Mouse (Mus musculus) liver, embryonic 11.5 days (tissue): ENCODE results near the gene Prpf6. TPM values are rescaled to one million over a fixed set of nuclear protein-coding genes. Genes with fewer than 3 reads are reported as not detected.

Source experiments
- ATAC-seq: fragments of 200-750 bp; cut with Nextera tagmentation; replicated peaks from 2 replicates; pipeline ENCODE4 v1.8.0; 2017; ENCODE audit warnings: moderate number of reproducible peaks, mild to moderate bottlenecking, moderate TSS enrichment, moderate library complexity; ENCODE audit not compliant: low FRiP score
- DNase-seq: peaks from one replicate; pipeline ENCODE4 v3.0.0-alpha.2; 2017; ENCODE audit warnings: low spot score
- H3K27ac ChIP-seq: fragments of 300-500 bp; sonication (generic); 2 replicates; pipeline ENCODE4 v1.5.1; 2014; ENCODE audit warnings: mild to moderate bottlenecking, low read depth, low read length, control low read depth
- H3K27me3 ChIP-seq: fragments of 300-500 bp; sonication (generic); replicated peaks from 2 replicates; pipeline ENCODE4 v1.6.1; 2014; ENCODE audit warnings: low read length, mixed read lengths; ENCODE audit not compliant: control insufficient read depth, insufficient read depth
- H3K36me3 ChIP-seq: fragments of 300-500 bp; sonication (generic); 2 replicates; pipeline ENCODE4 v1.6.1; 2014; ENCODE audit warnings: mild to moderate bottlenecking, low read length, moderate library complexity, mixed read lengths; ENCODE audit not compliant: control insufficient read depth, insufficient read depth
- H3K4me1 ChIP-seq: fragments of 300-500 bp; sonication (generic); replicated peaks from 2 replicates; pipeline ENCODE4 v1.6.1; 2014; ENCODE audit warnings: low read length, mixed read lengths; ENCODE audit not compliant: control insufficient read depth, insufficient read depth
- H3K4me2 ChIP-seq: fragments of 300-500 bp; sonication (generic); 2 replicates; pipeline ENCODE4 v1.6.1; 2014; ENCODE audit warnings: mild to moderate bottlenecking, control low read depth, moderate library complexity
- H3K4me3 ChIP-seq: fragments of 300-500 bp; sonication (generic); 2 replicates; pipeline ENCODE4 v1.5.1; 2014; ENCODE audit warnings: low read depth, low read length, control low read depth
- H3K9ac ChIP-seq: fragments of 300-500 bp; sonication (generic); 2 replicates; pipeline ENCODE4 v1.6.1; 2014; ENCODE audit warnings: low read depth, low read length, control low read depth
- H3K9me3 ChIP-seq: fragments of 300-500 bp; sonication (generic); 2 replicates; pipeline ENCODE4 v1.6.1; 2016; ENCODE audit warnings: low read length, inconsistent platforms, mixed read lengths; ENCODE audit not compliant: control insufficient read depth
- whole genome bisulfite sequencing: fragments of 180-500 bp; shearing (Covaris S2); extraction: QIAGEN DNeasy Blood & Tissue Kit; methylation state at CpG from one replicate; pipeline ENCODE4 v1.1.7; 2014; 5-methylcytosine and 5-hydroxymethylcytosine counted together
- polyA plus RNA-seq: library from polyadenylated mRNA; unstranded; fragments of >200 nt; fragmentation: Nextera tagmentation; extraction: Ambion mirVana; gene quantifications from 2 replicates; pipeline ENCODE4 v1.2.1, GENCODE M21; 2014

Prpf6 gene
- polyA plus RNA-seq, 1 experiment from 2014 or later = 63.0 TPM

GRCm38 (mm10) chr2:181628471-181628870 lies 36.8 kb downstream of the Prpf6 start:
- DNase-seq (no peak), ATAC-seq (no peak)
- Histone ChIP-seq H3K9ac (no peak overlapping the region), H3K4me3 (no peak overlapping the region), H3K4me1 (peaks cover 7% of the 10 kb centered on the region), H3K27ac (no peak overlapping the region), H3K27me3 (no peaks in the 10 kb centered on the region), H3K36me3 (peaks cover 19% of the 10 kb centered on the region), H3K9me3 (no peaks in the 10 kb centered on the region), H3K4me2 (no peak overlapping the region)

GRCm38 (mm10) chr2:181632624-181633023 lies 41.0 kb downstream of the Prpf6 start:
- H3K27ac ChIP-seq = no peak overlapping the region
- no peak for DNase-seq
- H3K9me3 ChIP-seq = no peaks in the 10 kb centered on the region
- H3K36me3 ChIP-seq = peaks cover 38% of the 10 kb centered on the region
- H3K4me3 ChIP-seq = no peak overlapping the region
- H3K9ac ChIP-seq = no peak overlapping the region
- ATAC-seq = no peak
- 96% methylated on average over 6 of the region's 6 CpGs for WGBS
- H3K4me2 ChIP-seq = no peak overlapping the region
- H3K27me3 ChIP-seq = no peaks in the 10 kb centered on the region
- peaks cover 3% of the 10 kb centered on the region for H3K4me1 ChIP-seq

GRCm38 (mm10) chr2:181635865-181636264 lies 44.2 kb downstream of the Prpf6 start:
- Histone ChIP-seq H3K9me3 (no peaks in the 10 kb centered on the region), H3K36me3 (peaks cover 41% of the 10 kb centered on the region), H3K27ac (no peak overlapping the region), H3K4me1 (no peaks in the 10 kb centered on the region), H3K27me3 (no peaks in the 10 kb centered on the region), H3K4me3 (no peak overlapping the region), H3K4me2 (no peak overlapping the region), H3K9ac (no peak overlapping the region)
- ATAC-seq (no peak), DNase-seq (no peak)
- 91% methylated on average over 3 of the region's 3 CpGs for WGBS

GRCm38 (mm10) chr2:181644361-181644760 lies 52.7 kb downstream of the Prpf6 start:
- peaks cover 31% of the 10 kb centered on the region for H3K36me3 ChIP-seq
- WGBS = 84% methylated on average over 2 of the region's 2 CpGs
- H3K27me3 ChIP-seq = no peaks in the 10 kb centered on the region
- ATAC-seq (peak; percentile 26; the same call in 1 of the 2 replicates), DNase-seq (no peak)
- no peaks in the 10 kb centered on the region for H3K4me1 ChIP-seq
- H3K27ac ChIP-seq = no peak overlapping the region
- H3K9me3 ChIP-seq = no peaks in the 10 kb centered on the region
- no peak overlapping the region for H3K9ac ChIP-seq
- H3K4me3 ChIP-seq = no peak overlapping the region
- H3K4me2 ChIP-seq = no peak overlapping the region

- DNase-seq = no peak
- no peak overlapping the region for H3K4me3 ChIP-seq
- ATAC-seq = no peak
- WGBS = 89% methylated on average over 3 of the region's 3 CpGs
- H3K4me2 ChIP-seq = no peak overlapping the region
- H3K9me3 ChIP-seq = no peaks in the 10 kb centered on the region
- H3K4me1 ChIP-seq = no peaks in the 10 kb centered on the region
- H3K27me3 ChIP-seq = no peaks in the 10 kb centered on the region
- peaks cover 41% of the 10 kb centered on the region for H3K36me3 ChIP-seq
- no peak overlapping the region for H3K9ac ChIP-seq
- no peak overlapping the region for H3K27ac ChIP-seq
These were observed 54.0 kb downstream of the Prpf6 start for GRCm38 (mm10) chr2:181645666-181646065.

- Histone ChIP-seq H3K27me3 (no peaks in the 10 kb centered on the region), H3K9me3 (no peaks in the 10 kb centered on the region), H3K4me3 (no peak overlapping the region), H3K36me3 (peaks cover 41% of the 10 kb centered on the region), H3K9ac (no peak overlapping the region), H3K27ac (no peak overlapping the region), H3K4me1 (no peaks in the 10 kb centered on the region), H3K4me2 (no peak overlapping the region)
- 87% methylated on average over 6 of the region's 6 CpGs for WGBS
- DNase-seq = no peak
- no peak for ATAC-seq
These were observed 55.2 kb downstream of the Prpf6 start for GRCm38 (mm10) chr2:181646626-181647472.

GRCm38 (mm10) chr2:181648926-181649325 lies 57.3 kb downstream of the Prpf6 start:
- H3K4me3 ChIP-seq = no peak overlapping the region
- H3K9me3 ChIP-seq = no peaks in the 10 kb centered on the region
- no peak overlapping the region for H3K9ac ChIP-seq
- DNase-seq (no peak), ATAC-seq (no peak)
- 95% methylated on average over 10 of the region's 10 CpGs for WGBS
- peaks cover 44% of the 10 kb centered on the region for H3K36me3 ChIP-seq
- H3K4me2 ChIP-seq = no peak overlapping the region
- no peak overlapping the region for H3K27ac ChIP-seq
- H3K4me1 ChIP-seq = no peaks in the 10 kb centered on the region
- no peaks in the 10 kb centered on the region for H3K27me3 ChIP-seq

- H3K36me3 ChIP-seq = peaks cover 49% of the 10 kb centered on the region
- H3K4me1 ChIP-seq = no peaks in the 10 kb centered on the region
- ATAC-seq (no peak), DNase-seq (no peak)
- H3K9ac ChIP-seq = no peak overlapping the region
- no peak overlapping the region for H3K27ac ChIP-seq
- H3K4me2 ChIP-seq = no peak overlapping the region
- H3K9me3 ChIP-seq = no peaks in the 10 kb centered on the region
- H3K27me3 ChIP-seq = no peaks in the 10 kb centered on the region
- H3K4me3 ChIP-seq = no peak overlapping the region
These were observed 61.4 kb downstream of the Prpf6 start for GRCm38 (mm10) chr2:181653065-181653464.

GRCm38 (mm10) chr2:181653523-181653922 lies 61.9 kb downstream of the Prpf6 start:
- DNase-seq (no peak), ATAC-seq (no peak)
- 87% methylated on average over 1 of the region's 1 CpGs for WGBS
- Histone ChIP-seq H3K4me2 (no peak overlapping the region), H3K9ac (no peak overlapping the region), H3K9me3 (no peaks in the 10 kb centered on the region), H3K27ac (no peak overlapping the region), H3K4me1 (no peaks in the 10 kb centered on the region), H3K27me3 (no peaks in the 10 kb centered on the region), H3K36me3 (peaks cover 45% of the 10 kb centered on the region), H3K4me3 (no peak overlapping the region)
